Mouse (Mus musculus) c-Kit-positive CD71-positive TER-119-negative erythroid progenitor cells, embryonic 14.5 days (primary cell): ENCODE results near the gene Oxtr.

Experiments used
- DNase-seq: peaks from one replicate; pipeline ENCODE4 v3.0.0-alpha.2; 2013; ENCODE audit warnings: low read depth

Oxtr gene

GRCm38 (mm10) chr6:112489910-112490559, at the start of gene Oxtr:
Gene Oxtr (minus strand): TSS chr6:112489943.
- no peak for DNase-seq

DNA sequence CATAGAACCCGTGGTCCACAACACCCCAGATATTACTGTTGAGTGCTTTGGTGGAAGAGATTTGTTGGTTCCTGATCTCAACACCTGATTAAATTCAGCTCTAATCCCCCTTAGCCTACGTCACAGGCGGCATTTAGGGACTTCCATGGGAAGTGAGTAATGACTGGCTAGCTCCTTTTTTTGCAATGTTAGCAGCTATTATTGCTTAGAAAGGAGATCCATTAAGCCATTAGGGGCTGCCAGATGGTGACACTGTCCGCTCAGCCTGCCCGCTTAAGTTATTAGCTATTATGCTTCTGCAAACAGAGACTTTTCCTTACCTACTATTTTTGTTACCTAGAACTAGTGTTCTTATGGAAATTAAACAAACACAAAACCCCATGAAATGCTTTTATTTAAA, 35.7 kb upstream of the Oxtr start:
- no peak for DNase-seq

- DNase-seq, result no peak
These were observed 34.7 kb upstream of the Oxtr start for GRCm38 (mm10) chr6:112524459-112524858.

GRCm38 (mm10) chr6:112517991-112518390, 28.2 kb upstream of the Oxtr start:
- DNase-seq, result no peak

- DNase-seq, result no peak
These were observed 27.8 kb upstream of the Oxtr start for GRCm38 (mm10) chr6:112517572-112517971.

- DNase-seq, result no peak
These were observed 26.8 kb upstream of the Oxtr start for GRCm38 (mm10) chr6:112516496-112516895.

GRCm38 (mm10) chr6:112514591-112514990, 24.8 kb upstream of the Oxtr start:
- no peak for DNase-seq

GRCm38 (mm10) chr6:112510346-112510745, 20.6 kb upstream of the Oxtr start:
- no peak for DNase-seq

DNA sequence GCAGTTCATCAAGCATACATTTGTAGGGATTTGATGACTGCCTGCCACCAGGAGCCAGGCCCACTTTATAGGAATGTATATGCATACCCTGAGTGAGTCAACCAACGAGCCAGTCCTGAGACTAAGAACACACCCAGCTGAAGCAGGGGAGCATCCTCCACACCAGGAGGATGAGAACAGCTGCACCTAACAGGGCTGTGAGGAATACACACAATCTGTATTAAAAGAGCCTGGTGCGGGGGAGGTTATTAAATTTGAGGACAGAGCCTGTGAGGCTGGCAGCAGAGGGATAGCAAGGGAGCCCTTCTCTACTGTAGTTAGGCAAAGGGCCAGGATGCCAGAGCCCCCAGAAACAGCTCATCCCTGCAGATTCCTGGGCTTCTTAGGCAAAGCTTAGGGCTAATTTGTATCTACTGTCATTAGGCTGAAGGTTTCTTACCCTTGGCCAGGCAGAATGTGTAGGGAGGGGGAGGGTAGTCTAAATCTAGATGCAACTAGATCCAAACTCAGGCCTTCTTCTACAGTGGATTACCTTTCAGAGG, 19.9 kb upstream of the Oxtr start:
- DNase-seq, result no peak

DNA sequence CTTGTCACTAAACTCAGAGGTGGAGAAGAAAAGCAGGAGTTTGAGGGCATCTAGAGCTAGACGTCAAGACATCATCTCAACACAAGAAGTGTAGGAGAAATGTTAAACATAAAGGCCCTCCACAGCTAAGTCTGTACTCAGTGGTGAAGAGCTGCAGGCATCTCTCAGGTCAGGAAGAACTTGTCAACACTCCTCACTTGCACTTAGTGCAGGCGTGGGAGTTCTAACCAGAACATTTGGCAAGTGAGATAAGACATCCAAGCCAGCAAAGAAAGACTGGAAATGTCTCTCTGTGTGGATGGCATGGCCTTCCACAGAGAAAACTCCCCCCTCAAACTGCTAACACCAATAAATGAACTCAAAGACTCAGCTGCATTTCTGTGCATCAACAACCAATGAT, 17.9 kb upstream of the Oxtr start:
- no peak for DNase-seq

- no peak for DNase-seq
These were observed 11.4 kb upstream of the Oxtr start for GRCm38 (mm10) chr6:112501156-112501555.

GRCm38 (mm10) chr6:112499456-112499855, 9.7 kb upstream of the Oxtr start:
- no peak for DNase-seq

DNA sequence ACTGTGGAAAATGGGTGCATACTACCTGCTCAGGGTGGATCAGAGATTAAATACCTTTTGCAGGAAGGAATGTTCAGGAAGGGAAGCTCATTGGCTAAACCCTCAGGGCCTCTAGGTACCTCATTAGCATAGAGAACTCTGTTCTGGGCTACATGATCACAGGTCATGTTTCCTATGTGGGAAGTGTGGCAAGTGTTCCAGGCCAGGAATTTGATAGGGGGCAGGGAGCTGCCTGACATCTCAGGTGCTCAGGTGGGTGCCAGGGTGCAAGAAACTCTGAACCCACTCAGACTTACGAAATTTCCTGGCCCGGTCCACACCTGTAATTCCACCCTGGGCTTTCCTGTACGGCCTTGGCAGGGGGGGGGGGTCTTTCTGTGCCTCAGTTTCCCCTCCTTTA, 9.0 kb upstream of the Oxtr start:
- no peak for DNase-seq

- no peak for DNase-seq
These were observed 7.7 kb upstream of the Oxtr start for GRCm38 (mm10) chr6:112497456-112497855.

- no peak for DNase-seq
These were observed 6.7 kb upstream of the Oxtr start for GRCm38 (mm10) chr6:112496291-112497060.

- DNase-seq, result no peak
These were observed 5.5 kb upstream of the Oxtr start for GRCm38 (mm10) chr6:112495219-112495618.

DNA sequence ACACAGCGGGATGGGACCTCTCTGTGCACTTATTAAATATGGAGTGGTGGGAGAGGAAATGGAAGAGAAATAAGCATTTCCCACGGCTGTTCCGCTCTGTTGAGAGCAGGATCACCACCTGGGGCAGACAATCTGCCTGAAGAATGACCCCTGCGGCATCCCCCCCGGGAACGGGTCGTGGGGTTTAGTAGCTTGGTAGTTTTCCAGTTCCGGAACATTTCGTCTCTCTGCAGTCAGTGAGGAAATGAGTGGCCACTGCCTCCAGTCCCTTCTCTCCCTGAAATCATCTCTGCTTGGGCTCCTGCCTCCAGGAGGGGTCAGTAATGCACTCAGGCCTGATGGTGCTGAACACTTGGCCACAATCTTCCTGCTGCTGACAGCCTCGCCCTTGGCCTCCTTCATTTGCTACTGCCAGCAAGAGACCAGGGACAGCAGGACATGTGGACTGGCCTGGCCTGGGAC, 4.9 kb upstream of the Oxtr start:
- DNase-seq, result no peak

- no peak for DNase-seq
These were observed 3.6 kb upstream of the Oxtr start for GRCm38 (mm10) chr6:112493371-112493770.

DNA sequence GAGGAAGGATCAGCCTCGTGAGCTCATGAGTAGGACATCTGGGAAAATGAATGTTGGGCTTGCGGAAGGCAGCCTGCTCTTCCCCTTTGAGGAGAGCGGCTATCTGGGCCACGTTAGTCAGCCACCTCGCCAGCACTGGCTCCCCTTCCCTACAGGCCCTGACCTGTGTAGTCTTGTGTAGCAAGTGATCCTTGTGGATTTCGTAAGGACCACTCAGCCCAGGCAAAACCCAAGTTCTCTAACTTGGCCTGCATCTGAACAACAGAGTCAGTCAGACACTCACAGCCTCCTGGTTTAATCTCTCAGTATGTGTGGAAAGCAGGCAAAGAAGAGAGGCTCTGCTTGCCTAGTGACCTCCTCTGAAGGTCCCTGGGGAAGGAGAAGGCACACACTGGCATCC, 2.9 kb upstream of the Oxtr start:
- DNase-seq, result no peak

- no peak for DNase-seq
These were observed 1.8 kb upstream of the Oxtr start for GRCm38 (mm10) chr6:112491521-112491920.

DNA sequence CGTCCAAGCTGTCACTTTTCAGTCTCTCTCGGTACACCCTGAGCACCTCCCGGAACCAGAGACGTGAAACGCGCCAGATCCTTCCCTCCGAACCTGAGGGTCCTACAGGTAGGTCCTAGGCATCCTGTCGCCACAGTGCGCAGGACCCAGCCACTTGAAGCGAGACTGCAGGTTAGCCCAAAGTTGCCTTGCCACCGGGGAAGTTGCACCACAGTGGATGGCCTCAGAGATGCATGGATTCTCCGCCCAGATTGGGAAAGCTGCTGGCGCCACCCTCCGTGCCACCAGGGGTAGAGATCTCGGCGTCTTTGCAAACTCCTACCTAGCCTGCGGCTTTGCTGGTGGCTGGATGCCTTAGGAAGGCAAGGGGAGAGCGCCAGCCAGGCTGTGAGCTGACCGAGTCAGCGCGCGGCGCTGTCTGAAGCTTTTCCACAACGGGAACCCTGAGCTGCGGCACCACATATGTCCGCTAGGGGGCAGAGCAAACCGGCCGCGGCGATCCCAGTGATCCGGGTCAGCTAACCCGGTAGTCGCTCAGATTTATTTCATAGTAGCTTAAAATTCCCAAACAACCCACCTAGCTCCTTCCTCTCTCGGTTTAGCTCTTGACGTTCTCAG, 991 bp upstream of the Oxtr start:
- DNase-seq, result no peak

GRCm38 (mm10) chr6:112489181-112489909, 398 bp downstream of the Oxtr start:
- DNase-seq, result no peak
